Comparison of ENCODE assay signal across 19 mouse cellular contexts in genomic region chr5:102752308-102752663, GRCm38 (mm10).
DNase-seq lines count a peak whose midpoint lies in the region; ATAC-seq and TF ChIP-seq lines count a peak whose summit lies in the region.
"Had no signal": no experiment of that assay in that cellular context is flagged by ENCODE, and none has a peak within 500 bp of the region (broad histone marks: within the 10 kb centered on the region; RNA-seq: fewer than 3 reads in every experiment).

No protein-coding gene starts in this region.

- peak; percentile 78 for ATAC-seq in heart, embryonic 16.5 days (replicated peaks; ENCODE audit: extremely low read depth, insufficient read depth, low FRiP score)
- ATAC-seq in stomach, embryonic 16.5 days (ENCODE audit: insufficient read depth, low FRiP score), result no peak
- no peak for ATAC-seq in stomach, postnatal 0 days (ENCODE audit: low FRiP score, low TSS enrichment)
- ATAC-seq: intestine, embryonic 16.5 days; lung, postnatal 0 days; midbrain, embryonic 13.5 days had no signal

- H3K4me2 ChIP-seq in heart, embryonic 16.5 days (ENCODE audit: low read depth, low read length), result no peak overlapping the region; the same call in 1 of the 2 replicates
- H3K4me2 ChIP-seq in stomach, embryonic 16.5 days (ENCODE audit: low read depth, low read length), result no peak overlapping the region
- no peak overlapping the region for H3K4me2 ChIP-seq in stomach, postnatal 0 days (replicated peaks; ENCODE audit: low read depth)
- H3K4me2 ChIP-seq: hindbrain, embryonic 13.5 days; liver, embryonic 13.5 days; midbrain, embryonic 13.5 days had no signal

- H3K36me3 ChIP-seq in heart, embryonic 16.5 days (ENCODE audit: control insufficient read depth, insufficient read depth), result no peaks in the 10 kb centered on the region
- H3K36me3 ChIP-seq in stomach, embryonic 16.5 days (ENCODE audit: control insufficient read depth, insufficient read depth, low read length), result no peaks in the 10 kb centered on the region
- H3K36me3 ChIP-seq in stomach, postnatal 0 days (ENCODE audit: control insufficient read depth, insufficient read depth, low read length), result no peaks in the 10 kb centered on the region
- H3K36me3 ChIP-seq: hindbrain, embryonic 13.5 days; limb, embryonic 10.5 days; liver, embryonic 13.5 days; midbrain, embryonic 13.5 days had no signal

- no peak for TF ChIP-seq CTCF in stomach, postnatal 0 days (IDR thresholded peaks at IDR 0.05; ENCODE audit: low read depth)

- no peak overlapping the region for H3K9ac ChIP-seq in heart, embryonic 16.5 days (ENCODE audit: low read length)
- H3K9ac ChIP-seq in stomach, embryonic 16.5 days (ENCODE audit: low read length), result no peak overlapping the region
- no peak overlapping the region for H3K9ac ChIP-seq in stomach, postnatal 0 days (ENCODE audit: low read length)
- H3K9ac ChIP-seq: hindbrain, embryonic 13.5 days; liver, embryonic 13.5 days; midbrain, embryonic 13.5 days had no signal

- H3K9me3 ChIP-seq in heart, embryonic 16.5 days (replicated peaks; ENCODE audit: control insufficient read depth, low read length), result no peaks in the 10 kb centered on the region
- H3K9me3 ChIP-seq in stomach, embryonic 16.5 days (replicated peaks; ENCODE audit: control insufficient read depth, low read length), result no peaks in the 10 kb centered on the region
- no peaks in the 10 kb centered on the region for H3K9me3 ChIP-seq in stomach, postnatal 0 days (ENCODE audit: control insufficient read depth, low read length)
- H3K9me3 ChIP-seq: hindbrain, embryonic 13.5 days; limb, embryonic 10.5 days; liver, embryonic 13.5 days; midbrain, embryonic 13.5 days had no signal

- WGBS in heart, embryonic 16.5 days, result 2% methylated on average over 2 of the region's 2 CpGs
- 7% methylated on average over 2 of the region's 2 CpGs for WGBS in stomach, embryonic 16.5 days
- WGBS in stomach, postnatal 0 days, result 23% methylated on average over 2 of the region's 2 CpGs

- H3K27ac ChIP-seq in heart, embryonic 16.5 days (ENCODE audit: low read length), result peak overlapping the region; percentile 66
- peak overlapping the region; percentile 29; the same call in 1 of the 2 replicates for H3K27ac ChIP-seq in stomach, embryonic 16.5 days (ENCODE audit: low read length)
- no peak overlapping the region for H3K27ac ChIP-seq in stomach, postnatal 0 days (replicated peaks)
- H3K27ac ChIP-seq: hindbrain, embryonic 13.5 days; liver, embryonic 13.5 days; midbrain, embryonic 13.5 days had no signal

- H3K4me3 ChIP-seq in heart, embryonic 16.5 days (ENCODE audit: low read length), result no peak overlapping the region
- H3K4me3 ChIP-seq in stomach, embryonic 16.5 days (replicated peaks; ENCODE audit: low read length), result no peak overlapping the region
- H3K4me3 ChIP-seq in stomach, postnatal 0 days (ENCODE audit: low read depth, low read length), result no peak overlapping the region
- H3K4me3 ChIP-seq: hindbrain, embryonic 13.5 days; limb, embryonic 10.5 days; liver, embryonic 13.5 days; midbrain, embryonic 13.5 days had no signal

- TF ChIP-seq EP300 in stomach, postnatal 0 days (optimal IDR thresholded peaks at IDR 0.05), result no peak

- peak; percentile 6 to 14 for DNase-seq in frontal cortex, postnatal 36 days (ENCODE audit: low spot score in 2 of 2)
- no peak for DNase-seq in frontal cortex, postnatal 25 days (ENCODE audit: low spot score in 2 of 2)
- DNase-seq in heart, adult 8-10 months (ENCODE audit: low spot score), result no peak
- peak; percentile 50 for DNase-seq in layer of hippocampus, adult 11-12 months (ENCODE audit: low spot score)
- no peak for DNase-seq in layer of hippocampus, postnatal 10 days (ENCODE audit: low spot score in 2 of 2)
- no peak for DNase-seq in stomach, postnatal 0 days (ENCODE audit: low spot score)
- DNase-seq: cerebellum, postnatal 10 days; embryo, embryonic 11 days; gastrocnemius, postnatal 36 days; liver, embryonic 13.5 days; thymus, adult 18-20 months had no signal

- no peaks in the 10 kb centered on the region for H3K27me3 ChIP-seq in heart, embryonic 16.5 days (ENCODE audit: control insufficient read depth, insufficient read depth, low read length)
- H3K27me3 ChIP-seq in stomach, embryonic 16.5 days (ENCODE audit: control insufficient read depth, insufficient read depth, low read length), result no peaks in the 10 kb centered on the region
- H3K27me3 ChIP-seq in stomach, postnatal 0 days (ENCODE audit: control insufficient read depth, insufficient read depth, low read length), result no peaks in the 10 kb centered on the region
- H3K27me3 ChIP-seq: CH12.LX; hindbrain, embryonic 13.5 days; liver, embryonic 13.5 days; midbrain, embryonic 13.5 days had no signal

- peaks cover 19% of the 10 kb centered on the region for H3K4me1 ChIP-seq in heart, embryonic 16.5 days (ENCODE audit: control insufficient read depth, insufficient read depth, low read length)
- peaks cover 25% of the 10 kb centered on the region for H3K4me1 ChIP-seq in stomach, embryonic 16.5 days (ENCODE audit: control insufficient read depth, insufficient read depth, low read length)
- H3K4me1 ChIP-seq in stomach, postnatal 0 days (replicated peaks; ENCODE audit: control insufficient read depth, insufficient read depth), result 0 out of 2 replicates have a peak, but pooled peaks cover 2% of the 10 kb centered on the region
- H3K4me1 ChIP-seq: liver, embryonic 13.5 days; midbrain, embryonic 13.5 days had no signal

Comparison
In these comparisons a context has a peak if more than half of its experiments do, and no peak if none do; other contexts are left out.
1. DNase-seq: peak in frontal cortex, postnatal 36 days (2 of 2) and layer of hippocampus, adult 11-12 months (single experiment); none in frontal cortex, postnatal 25 days (0 of 2), heart, adult 8-10 months (single experiment), layer of hippocampus, postnatal 10 days (0 of 2) and stomach, postnatal 0 days (single experiment).